Mouse (Mus musculus) embryo, embryonic 11.5 days (tissue): Measurements from ENCODE around the gene Gcdh.

Source experiments
- DNase-seq: peaks from one replicate; pipeline ENCODE4 v3.0.0-alpha.2; 2012; ENCODE audit warnings: low read depth, low spot score

Gcdh gene

DNA sequence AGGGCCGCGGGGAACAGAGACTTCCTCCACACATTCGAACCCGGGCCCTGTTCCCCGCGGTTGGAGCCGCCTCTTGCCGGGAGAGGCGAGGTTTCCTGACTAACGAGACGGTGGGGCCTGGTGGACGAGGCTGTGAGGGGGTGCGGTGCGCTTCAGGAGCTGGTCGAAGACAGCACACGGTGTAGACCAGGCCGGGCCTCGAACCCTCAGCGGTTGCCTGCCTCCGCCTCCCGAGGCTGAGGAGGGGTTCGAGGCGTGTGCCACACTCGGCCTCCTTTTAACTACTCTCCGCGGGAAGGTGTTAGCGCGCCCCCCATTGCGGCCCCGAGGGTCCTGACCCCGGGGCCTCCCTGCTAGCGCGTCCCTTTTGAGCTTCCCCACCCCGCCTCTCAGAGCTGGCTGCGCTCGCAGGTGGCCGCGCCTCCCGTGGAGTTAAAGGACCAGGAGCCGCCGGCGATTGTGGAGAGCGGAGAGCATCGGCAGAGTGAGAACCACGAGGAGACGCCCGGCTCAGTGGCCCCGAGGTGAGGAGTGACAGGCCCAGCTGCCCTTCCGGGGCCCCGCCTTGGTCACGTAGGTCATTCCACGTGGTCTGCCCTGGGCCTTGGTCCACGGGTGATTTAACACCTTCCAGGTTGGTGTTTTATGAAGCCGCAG, 21.3 kb downstream of the Gcdh start:
- no peak for DNase-seq

DNA sequence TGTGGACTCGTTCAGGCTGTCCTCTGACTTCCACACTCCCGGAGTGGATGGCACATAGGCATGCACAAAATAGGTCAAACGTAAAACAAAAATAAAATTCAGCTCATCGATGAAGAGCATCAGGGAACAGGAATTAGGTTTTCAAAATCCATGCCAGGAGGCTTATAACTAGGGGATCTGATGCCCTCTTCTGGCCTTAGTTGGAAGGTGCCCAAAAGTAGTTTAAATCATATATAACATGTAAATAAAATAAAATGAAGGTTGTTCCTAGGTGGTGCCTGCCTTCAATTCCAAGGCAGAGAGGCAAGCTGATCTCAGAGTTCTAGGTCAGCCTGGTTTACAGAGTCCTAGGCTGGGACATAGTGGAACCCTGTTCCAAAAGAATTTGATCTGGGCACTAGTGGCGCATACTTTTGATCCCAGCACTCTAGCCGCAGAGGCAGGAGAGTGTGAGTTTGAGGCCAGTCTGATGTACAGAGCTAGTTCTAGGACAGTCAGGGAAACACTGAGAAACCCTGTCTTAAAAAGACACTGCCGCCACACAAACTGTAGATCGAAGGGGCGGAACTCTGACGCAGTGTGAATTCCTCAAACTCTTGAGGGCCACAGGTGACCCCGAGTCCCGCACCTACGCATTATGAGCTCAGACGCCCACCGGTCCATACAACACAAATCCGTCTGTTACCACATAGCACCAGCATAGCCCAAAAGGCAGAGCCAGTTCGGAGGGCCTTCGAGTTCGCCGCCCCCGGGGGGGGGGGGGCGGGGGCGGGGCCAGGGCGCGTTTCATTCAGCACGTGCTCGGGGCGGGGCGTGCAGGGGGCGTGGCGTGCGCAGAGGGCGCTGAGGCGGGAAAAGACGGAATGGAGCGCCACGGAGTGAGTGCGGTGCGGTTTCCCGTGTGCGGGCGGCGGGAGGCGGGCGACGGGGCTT, 22.1 kb downstream of the Gcdh start, which contains the start of gene Syce2:
Syce2 (plus strand) TSS at position 736 of the 933 bp plus-strand sequence.
- DNase-seq, result peak; percentile 59

DNA sequence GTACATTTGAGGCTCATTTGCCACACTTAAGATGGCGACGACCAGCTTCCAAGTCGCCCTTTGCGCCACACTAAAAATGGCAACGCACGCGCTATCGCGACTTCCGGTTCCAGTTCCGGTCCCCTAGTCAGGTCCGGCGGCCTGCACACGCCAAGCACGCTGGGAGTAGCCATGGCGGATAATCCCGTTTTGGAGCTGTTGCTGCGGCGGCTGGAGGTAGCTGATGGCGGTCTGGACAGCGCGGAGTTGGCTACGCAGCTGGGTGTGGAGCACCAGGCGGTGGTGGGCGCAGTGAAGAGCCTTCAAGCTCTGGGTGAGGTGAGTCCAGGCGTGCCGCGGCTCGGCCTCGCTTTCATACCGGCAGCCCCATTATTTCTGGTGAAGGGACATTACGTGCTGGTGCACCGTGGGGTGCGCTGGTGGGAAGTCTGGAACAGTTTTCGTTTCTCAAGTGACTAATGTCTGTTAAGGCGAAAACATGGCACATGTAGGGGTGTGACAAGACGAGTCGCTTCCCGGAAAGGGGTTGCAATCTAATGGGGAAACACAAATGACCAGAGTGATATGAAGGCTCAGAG, 36.8 kb downstream of the Gcdh start, which contains the start of gene Farsa:
Farsa (plus strand) TSS at position 126 of the 578 bp plus-strand sequence.
- peak; percentile 87 for DNase-seq

DNA sequence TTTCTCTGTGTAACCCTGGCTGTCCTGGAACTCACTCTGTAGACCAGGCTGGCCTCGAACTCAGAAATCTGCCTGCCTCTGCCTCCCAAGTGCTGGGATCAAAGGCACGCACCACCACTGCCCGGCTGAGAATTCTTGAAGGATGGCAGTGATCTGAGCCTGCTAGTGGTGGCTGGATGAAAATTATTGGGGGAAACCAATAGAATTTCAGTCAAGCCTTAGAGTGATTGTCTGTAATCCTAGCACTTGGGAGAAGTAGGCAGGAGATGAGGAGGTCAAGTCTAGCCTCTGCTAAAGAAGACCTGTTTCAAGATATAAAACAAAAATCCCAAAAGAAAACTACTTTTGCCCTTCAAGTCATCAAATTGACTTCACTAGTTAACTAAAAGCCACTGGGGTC, 37.3 kb downstream of the Gcdh start:
- no peak for DNase-seq

DNA sequence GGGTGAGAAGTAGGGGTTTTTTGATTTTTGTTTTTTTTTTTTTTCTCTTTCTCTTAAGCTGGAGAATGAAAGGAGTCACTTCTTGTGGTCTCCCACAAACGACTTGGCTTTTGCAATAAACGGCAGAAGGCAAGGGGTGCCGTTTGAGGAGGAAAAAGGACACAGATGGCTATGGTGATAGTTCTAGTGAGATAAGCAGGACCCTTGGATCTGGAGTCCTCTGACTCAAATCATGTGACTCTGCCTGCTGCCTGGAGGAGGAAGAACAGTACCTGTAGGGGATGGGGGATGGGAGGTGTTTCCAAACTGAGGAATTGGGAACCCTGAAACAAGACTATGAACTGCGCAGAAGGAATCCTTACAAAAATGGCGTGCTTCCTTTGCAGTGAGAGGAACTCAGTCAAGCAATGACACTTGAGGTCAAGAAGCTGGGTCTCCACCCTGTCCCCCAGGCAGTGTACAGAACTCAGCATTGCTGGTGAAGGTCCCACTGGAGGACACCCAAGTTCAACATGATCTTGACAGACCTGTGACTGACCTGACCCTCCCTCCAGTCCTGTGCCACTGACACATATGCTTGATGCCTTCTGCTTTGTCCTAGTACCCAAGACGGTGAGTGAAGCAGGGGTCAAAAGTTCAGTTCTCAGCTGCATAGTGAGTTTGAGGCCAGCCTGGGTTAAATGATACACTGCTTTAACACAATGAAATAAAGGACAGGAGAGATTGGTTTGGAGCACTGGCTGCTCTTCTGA, 45.9 kb downstream of the Gcdh start:
- no peak for DNase-seq

DNA sequence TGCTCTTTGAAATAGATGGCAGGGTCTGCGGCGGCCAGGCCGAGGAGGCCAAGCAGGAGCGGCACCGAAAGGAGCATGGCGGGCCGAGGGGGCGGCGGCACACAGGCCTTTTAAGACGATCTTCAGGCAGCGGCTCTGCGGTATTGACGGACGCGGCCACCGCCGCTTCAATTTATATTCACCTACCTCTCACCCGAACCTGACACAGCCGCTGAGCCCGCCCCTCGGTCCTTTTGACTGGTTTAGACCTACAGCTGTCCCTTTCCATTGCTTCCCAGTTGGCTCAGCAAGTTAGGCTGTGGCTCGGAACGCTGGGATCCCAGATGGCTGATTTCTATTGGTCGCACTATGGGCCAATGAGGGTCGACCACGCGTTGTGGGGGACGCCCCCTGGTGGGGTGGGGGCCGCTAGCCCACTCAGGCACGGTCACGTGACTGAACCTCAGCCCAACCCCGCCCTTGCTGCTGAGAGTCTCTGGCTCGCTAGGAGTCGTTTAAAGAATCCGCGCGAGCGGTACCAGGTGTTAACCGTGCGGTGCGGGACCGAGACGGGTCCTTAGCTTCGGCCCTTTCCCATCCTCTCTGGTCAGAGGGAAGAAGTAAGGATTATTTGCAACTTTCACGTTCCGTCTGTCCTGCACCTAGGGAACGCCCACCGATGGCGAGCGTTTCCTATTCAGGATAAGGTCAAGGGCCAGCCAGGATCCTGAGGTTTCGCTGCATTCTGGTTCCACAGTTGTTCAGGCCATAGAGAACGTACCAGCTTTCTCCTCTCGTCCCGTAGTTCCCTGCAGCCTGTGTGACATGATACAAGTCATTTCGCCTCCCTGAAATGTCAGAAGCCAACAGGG, 46.8 kb downstream of the Gcdh start, which contains the start of gene Calr:
Calr (minus strand) TSS at position 213 of the 851 bp plus-strand sequence.
- peak; percentile 99 for DNase-seq

DNA sequence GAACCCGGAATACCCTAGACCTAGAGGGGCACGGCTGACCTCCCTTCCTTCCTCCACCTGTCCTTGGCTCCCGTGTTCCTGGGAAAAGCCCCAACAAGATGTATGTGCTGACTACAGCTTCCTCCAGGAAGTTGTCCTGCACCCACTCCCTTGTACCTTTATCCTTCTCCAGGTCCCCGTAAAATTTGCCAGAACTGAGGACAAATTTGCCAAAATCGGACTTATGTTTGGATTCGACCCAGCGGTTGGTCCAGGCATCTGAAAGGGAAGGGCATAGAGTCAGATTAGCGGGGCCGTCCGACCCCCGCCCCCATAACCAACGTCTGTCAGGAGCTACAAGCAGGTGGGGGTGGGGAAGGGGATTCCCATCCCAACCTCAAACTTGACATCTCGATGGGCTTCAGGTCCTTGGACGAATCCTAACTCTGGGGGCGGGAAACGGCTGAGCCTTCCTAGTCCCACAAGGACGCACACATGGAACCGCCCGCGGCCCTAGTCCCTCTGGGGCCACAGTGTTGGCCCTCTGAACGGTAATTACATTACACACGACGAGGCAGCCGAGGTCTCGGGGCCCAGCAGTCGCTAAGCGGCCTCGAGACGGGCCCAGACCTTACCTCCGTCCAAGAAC, 47.5 kb downstream of the Gcdh start:
- DNase-seq, result no peak

DNA sequence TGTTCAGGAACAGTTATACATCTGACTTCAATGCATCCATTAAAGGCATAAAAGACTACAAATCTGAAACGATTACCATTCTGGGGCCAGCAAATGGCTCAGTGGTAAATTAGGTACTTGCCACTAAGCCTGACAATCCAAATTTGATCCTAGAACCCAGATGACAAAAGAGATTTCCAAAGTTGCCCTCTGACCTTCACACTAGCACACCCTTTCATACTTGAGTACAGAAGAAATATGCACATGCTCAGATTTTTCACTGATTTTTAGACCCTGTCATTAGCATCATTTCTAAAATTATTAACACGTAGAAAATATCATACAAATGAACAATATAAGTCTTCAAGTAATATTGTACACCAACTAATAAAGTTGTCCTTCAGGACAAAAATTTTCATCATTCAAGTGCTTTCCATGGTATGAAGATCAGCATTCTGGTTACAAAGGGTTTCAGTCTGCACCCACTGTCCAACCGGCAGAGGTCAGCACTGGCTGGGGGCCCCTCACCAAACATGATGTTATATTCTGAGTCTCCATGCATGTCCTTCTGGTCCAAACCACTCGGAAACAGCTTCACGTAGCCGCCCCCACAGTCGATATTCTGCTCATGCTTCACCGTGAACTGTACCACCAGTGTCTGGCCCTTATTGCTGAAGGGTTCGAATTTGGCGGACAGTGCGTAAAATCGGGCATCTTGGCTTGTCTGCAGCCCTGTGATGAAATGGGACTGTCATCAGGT, 48.2 kb downstream of the Gcdh start:
- DNase-seq, result no peak

DNA sequence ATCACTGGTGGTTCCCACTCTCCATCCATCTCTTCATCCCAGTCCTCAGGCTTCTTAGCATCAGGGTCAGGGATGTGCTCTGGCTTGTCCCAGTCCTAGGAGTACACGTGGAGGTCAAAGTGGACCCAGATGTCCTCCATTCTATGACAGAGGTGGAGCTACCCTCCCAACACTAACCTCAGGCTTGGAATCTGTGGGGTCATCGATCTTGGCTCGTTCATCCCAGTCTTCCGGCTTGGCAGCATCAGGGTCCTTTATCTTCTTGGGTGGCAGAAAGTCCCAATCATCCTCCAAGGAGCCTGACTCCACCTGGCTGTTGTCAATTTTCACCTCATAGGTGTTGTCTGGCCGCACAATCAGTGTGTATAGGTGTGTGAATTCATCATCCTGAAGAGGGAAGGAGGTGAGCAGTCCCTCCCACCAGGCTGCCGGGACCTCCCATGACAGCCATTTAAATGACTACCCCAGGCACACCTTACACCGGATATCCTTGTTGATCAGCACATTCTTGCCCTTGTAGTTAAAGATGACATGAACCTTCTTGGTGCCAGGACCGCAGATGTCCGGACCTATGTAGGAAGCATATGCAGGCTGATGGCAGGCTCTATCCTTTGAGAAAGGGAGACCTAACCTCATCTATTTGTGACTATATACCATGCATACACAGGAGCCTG, 49.2 kb downstream of the Gcdh start:
- no peak for DNase-seq

DNA sequence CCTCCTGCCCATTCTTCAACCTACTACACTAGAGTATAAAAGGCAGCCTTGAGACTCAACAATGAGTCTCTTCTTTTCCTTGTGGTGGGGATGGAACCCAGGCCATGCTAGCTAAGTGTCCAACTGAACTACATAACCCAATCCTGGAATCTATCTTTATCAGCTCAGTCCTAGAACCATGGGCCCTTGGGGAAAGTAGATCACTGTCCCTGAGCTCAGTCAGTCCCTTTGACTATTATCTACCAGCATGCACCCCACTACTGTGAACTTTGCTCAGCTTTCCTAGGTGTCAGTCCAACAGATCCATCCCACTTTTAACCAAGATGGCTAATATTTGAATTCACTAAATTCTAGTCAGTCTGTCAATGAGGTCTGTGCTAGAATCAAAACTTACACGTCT, 52.2 kb downstream of the Gcdh start:
- no peak for DNase-seq

DNA sequence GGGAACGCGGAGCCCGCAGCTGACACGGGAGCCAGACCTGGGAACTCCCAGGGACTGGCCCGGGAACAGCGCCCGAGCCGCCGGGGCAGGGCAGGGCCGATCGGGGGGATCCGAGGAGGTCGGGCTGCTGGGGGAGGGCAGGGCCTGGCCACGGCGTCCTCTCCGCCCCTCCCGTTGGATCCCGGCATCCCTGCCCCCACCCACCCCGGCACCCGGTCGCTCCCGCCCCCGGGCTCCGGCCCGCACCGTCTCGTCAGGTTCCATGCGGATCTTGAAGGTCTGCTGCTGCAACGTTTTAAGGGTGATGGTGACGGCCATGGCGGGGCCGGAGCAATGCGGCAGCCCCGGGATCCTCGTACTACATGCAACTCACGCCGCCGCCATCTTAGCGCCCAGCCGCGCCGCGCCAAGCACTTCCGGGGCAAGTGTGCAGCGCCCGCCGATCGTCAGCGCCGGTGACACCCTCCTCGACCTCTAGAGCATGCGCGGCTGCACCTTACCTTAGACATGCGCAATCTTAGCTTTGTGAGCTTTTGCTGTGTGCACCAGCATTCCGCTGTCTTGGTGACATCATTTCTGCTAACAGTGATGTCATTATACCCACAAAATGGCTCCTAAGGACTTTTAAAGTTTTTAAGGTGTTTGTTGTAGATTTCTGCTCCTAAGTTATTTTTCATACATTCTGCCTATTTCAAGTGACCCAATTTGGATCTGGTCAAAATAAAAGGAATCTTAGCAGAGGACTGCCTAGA, 53.3 kb downstream of the Gcdh start, which contains the start of gene Rad23a:
Rad23a (minus strand) TSS at position 418 of the 752 bp plus-strand sequence.
- peak; percentile 91 for DNase-seq

DNA sequence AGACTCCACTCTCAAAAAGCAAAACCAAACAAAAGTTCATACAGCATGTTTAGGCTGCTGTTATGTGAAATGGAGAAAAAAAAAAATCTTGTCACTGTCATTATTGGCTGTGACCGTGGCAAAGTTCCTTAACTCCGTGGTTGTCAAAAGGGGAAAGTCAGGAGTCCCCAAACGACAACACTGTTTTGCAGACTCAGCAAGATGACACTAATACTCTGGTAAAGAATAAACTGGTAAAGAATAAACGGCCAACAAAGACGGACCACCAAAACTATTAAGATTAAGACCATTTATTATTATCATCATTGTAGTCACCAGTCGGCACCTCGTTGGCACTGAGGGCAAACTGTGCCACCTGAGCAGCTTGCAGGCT, 53.9 kb downstream of the Gcdh start:
- DNase-seq, result no peak

DNA sequence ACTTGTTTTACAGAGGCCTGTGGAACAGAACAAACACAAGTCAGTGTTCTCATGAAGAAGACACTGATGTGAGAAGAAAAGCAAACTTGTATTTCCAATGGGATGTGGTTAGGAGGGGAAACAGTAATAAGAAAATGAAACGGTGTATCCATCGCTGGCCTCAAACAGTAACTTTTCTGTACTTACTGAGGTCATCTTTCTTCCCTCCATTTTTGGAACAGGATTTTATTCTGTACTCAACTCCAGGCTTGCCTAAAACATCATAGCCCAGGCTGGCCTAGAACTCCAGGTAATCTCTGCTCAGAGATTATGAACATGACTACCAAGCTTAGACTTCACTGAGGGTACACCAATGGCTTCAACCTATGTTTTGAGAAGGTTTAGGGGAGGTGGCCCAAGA, 54.3 kb downstream of the Gcdh start:
- DNase-seq, result no peak

DNA sequence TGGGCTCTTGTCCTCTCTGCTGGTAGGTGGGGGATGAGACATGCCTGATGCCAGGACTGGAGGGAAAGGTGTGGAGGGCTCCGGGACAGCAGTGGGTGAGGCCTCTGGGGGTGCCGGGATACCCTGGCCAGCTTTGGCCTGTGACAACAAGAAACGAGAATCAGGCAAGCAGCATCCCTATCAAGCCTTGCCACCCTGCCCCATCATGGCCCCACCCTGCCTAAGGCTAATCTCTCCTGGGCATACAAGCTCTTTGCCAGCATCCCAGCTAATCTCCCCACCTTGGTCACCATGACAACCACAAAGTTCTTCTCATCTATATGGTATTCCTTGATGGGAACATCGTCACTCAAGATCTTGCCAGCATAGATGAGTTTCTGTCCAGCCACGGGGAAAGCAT, 55.2 kb downstream of the Gcdh start:
- DNase-seq, result no peak

DNA sequence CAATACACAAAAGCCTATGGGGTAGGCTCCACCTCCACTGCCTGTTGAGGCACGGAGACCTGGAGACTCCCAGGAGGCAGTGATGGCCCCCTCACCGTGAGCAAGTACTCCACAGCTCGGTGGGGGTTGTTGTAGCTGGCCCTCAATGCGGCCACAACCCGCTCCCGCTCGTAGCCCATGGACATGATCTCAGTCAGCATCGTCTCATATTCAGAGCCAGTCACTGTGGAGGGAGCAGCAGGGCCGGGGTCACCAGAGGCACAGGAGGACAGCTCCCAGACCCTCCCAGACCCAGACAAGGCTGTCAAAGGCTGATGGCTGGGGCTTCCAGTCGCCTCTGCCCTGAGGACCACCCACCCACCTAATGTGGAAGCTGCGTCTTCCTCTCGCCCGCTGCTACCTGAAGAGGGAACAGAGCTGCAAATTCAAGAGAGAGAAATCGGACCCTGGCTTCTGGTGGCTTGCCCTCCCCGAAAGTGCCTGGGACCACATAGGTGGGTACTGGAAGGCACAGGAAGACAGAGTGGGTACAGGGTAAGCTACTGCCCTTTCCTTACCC, 55.7 kb downstream of the Gcdh start:
- no peak for DNase-seq

DNA sequence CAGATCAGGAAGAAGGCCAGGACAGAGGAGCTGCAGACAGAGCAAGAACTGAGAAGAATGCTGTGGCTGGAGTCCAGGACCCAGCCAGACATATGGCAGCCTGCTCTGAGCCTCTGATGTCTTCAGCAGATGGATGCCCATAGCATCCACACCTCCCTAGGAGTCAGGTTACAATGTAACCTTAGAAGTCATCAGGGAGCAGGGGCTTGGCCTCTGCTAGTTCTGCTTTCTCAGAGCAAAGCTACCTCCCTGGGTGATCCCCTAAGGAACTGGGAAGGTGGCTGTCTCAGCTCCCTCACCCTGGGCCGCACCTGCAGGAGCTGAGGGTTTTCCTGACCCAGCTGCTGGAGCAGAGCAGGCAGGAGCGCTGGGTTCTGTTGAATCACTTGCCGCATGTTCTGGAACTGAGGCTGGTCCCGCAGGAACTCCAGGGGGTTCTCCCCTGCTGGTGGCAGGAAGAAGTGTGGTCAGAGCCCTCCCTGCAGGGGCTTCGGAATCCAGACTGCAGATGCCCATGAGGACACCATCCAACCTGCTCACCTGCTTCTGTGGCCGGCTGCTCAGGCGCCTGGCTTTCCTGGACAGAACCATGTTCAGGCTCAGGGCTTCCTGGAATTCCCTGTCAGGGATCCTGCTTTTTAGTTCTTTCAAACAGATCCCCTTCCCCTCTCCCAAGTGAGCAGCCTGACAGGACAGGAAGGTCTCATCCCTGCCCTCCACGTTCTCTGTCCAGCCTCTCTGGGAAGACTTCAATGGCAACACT, 56.4 kb downstream of the Gcdh start:
- DNase-seq, result peak; percentile 50
